Mouse (Mus musculus): ENCODE data around the gene Tff3.

Tff3 gene

GRCm38 (mm10) chr17:31119429-31119828 is 10.0 kb downstream of the Tff3 start:
- peak; percentile 94 for DNase-seq

DNA sequence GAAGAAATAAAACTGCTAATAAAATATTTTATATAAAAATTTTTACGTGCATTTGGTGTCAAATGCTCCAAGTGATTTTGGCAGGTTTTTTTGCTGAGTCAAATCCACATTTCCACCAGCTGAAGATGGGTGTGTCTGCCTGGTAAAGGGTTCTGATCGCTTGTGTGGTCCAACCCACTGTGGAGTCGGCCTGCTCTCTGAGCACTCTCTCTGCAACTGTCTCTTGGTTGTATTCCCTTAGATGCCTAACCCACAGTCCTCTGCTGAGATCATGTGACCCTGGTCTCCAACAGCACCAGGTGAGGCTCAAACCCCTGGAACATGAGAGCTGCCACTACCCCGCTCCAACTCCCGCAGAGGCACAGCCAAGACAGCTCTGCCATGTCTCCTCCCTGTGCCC is 11.5 kb downstream of the Tff3 start:
- DNase-seq: no peak

- DNase-seq: no peak
Measured at GRCm38 (mm10) chr17:31116063-31116462, 13.4 kb downstream of the Tff3 start.

DNA sequence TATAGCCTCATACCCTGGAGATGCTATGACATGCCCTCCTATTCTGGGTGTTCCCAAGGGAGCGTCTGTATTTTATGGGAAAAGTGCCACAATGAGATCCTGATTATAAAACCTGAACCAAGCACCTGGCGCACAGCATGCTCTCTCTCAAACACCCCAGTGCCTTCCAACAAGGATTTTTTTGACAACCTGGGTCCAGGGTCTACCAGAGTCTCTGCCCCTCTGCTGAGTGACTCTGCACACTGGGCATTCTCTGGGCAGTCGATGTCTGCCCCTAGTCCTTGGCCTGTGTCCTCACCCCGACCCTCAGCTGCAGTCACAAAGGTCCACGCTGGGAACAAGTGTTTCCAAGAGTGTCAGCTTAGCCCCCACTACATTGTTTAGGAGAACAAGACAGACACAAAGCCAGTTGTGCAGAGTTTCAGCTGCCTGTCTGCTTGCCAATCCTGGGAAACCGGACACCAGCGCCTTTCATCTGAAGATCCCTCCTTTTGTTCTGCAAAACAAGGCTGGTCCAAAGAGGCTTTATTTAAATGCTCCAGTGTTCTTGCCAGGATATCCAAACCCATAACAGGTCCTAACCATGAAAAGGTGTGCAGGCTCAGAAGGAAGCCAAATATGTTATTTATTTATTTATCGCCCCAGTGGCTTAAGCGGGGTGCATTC is 16.1 kb downstream of the Tff3 start:
- DNase-seq: no peak

- DNase-seq: no peak
Measured at GRCm38 (mm10) chr17:31108388-31108787, 21.1 kb downstream of the Tff3 start.

DNA sequence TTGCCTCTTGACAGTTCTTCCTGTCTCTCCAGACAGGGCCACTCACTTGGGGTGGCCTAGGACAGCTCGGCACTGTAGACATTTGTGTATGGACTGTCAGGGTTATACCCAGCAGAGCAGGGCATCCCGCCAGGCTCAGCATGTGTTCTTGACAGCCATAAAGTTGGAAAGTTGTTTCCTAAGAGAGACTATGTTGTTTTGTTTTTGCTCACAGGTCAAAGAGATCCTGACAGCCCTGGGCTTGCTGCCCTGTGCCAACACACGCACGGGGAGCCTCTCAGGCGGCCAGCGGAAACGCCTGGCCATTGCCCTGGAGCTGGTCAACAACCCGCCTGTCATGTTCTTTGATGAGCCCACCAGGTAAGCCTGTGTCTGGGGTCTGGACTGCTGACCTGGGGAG is 25.6 kb downstream of the Tff3 start:
- DNase-seq: no peak

- DNase-seq: no peak
Measured at GRCm38 (mm10) chr17:31103007-31103570, 26.4 kb downstream of the Tff3 start.

- DNase-seq: no peak
Measured at GRCm38 (mm10) chr17:31098788-31099187, 30.7 kb downstream of the Tff3 start.

GRCm38 (mm10) chr17:31096893-31097292 is 32.6 kb downstream of the Tff3 start:
- no peak for DNase-seq

DNA sequence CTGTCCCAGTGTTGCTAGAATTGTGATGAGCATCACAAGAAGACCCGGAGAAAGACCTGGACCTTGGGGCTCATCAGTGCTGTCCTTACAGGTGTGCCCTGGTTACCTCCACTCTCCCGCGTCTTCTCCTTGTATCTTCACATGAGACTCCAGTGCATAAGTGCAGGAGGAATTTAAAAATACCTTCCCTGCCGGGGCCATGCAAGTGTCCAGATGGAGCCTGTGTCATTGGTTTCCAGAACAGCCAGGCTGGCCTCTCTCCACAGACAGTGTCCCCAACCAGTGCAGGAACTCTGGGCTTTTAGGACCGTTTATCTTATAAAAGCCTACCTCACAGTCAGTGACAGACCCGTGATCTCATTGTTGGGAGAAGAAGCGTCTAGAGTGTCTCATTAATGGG is 33.9 kb downstream of the Tff3 start:
- DNase-seq: no peak

GRCm38 (mm10) chr17:31094781-31095180 is 34.7 kb downstream of the Tff3 start:
- no peak for DNase-seq

DNA sequence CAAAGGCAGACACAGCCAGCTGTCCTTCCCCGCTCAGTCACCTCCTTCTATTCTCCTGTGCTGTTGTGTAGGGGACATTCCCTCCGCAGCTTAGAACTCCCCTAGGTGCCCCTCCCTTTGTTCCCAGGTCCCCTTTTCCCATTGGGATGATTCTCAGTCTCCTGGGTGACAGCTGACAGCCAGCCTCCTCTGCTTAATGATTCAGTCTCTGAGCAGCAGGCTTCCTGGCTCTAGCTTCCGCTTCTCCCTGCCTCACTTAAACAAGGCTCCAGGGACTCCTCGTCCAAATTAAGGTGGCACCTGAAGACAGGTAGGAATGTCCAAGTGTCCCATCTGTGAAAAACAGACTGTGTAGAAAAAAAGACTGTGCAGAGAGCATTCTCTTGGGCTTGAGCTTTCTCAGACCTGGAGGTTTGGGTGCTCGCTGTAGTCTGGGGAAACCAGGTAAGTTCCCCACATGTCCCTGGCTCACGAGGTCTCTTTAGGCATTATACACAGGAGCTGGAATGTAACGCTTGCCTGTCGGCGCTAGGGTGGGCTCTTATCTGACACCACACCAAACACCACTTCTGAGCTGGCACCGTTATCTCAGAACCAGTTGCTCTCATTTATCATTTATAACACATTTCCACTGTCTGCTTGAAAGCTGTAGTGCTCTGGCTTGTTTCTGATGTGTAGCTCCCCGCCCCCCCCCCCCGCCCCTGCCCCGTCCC is 38.3 kb downstream of the Tff3 start:
- no peak for DNase-seq

DNA sequence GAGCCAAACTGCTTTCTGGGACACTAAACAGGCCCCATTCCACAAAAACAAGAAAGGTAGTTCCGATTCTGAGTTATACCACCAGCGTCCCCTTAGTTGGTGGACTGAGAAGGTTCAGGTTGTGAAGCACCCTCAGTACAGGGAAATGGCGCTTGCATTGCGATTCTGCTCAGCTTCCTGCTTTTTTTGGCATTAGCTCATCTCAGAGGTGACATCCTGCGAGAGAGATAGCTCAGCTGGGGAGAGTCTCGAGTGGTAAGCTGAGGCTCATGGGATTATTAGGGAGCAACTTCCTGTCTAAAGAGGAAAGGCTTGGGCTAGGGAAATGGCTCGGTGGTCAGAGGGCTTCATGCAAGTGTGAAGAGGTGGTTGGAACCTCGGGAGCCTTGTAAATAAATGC is 39.6 kb downstream of the Tff3 start:
- no peak for DNase-seq

DNA sequence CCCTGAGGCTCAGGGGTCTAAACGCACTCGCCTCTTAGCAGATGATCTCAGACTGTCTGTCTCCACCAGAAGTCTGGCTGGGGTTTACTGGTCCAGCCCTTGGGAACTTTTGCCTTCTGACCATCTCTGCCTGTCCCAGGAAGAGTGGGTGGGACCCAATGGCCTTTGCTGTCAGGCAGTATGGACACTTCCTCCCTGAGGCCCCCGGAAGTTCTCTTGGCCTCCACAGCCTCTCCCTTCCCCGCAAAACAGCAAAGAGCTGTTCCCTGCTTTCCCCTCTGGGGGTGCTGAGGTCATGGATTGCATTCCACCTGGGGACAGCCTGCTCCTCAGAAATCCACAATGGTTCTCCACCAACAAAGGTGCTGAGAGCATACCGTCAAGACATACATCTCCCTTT is 40.7 kb downstream of the Tff3 start:
- no peak for DNase-seq

- DNase-seq: no peak
Measured at GRCm38 (mm10) chr17:31086196-31086595, 43.2 kb downstream of the Tff3 start.

GRCm38 (mm10) chr17:31085519-31085918 is 43.9 kb downstream of the Tff3 start:
- no peak for DNase-seq

DNA sequence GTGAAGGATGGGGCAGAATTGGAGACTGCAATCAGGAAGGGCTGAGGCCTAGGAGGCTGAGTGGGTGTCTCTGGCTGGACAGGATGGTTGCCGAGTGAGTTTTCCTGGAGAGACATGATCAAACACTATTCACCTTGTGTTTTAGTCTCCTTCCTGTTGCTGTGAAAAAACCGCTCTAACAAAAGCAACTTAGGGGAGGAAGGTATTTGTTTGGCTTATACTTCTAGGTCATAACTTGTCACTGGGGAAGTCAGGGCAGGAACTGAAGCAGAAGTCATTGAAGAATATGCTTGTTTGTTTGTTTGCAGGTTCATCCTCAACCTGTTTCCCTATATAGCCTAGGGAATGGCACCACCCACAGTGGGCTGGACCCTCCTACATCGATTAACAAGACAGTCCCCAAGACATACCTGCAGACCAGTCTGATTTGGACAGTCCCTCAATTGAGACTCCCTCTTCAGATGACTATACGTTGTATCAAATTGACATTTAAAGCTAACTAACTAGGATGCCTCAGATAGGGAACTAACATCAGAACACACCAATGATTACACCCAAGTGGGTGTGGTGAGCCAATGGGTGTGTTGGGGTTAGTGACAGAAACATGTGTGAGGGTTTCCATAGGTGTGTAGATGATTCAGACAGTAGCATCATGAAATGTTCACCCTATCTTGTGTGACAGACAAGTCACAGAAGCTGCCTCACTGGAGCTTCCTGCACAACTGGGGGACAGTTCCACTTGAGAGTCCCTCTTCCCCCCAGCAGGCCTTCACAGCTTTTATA is 47.0 kb downstream of the Tff3 start:
- DNase-seq: no peak

- DNase-seq: no peak
Measured at GRCm38 (mm10) chr17:31079078-31079840, 50.2 kb downstream of the Tff3 start.

DNA sequence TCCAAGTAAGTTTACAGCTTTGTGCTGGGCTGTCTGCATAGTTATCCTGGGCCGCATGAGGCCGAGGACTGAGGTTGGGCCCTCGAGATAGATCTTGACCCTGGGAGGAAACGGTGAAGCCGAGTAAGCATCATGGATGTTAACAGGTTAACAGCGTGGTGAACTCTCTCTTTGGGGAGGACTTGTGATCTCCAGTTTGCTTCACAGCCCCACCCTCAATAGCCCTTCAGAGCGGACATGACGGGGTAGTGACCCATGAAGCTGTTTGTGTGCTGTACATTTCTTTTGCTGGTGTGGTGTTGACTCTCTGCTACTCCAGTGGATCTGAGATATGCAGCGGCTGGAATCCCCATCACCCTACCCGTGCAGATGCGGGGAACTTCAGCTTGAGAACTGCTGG is 50.9 kb downstream of the Tff3 start:
- DNase-seq: no peak

- DNase-seq: peak; percentile 54
Measured at GRCm38 (mm10) chr17:31077561-31077960, 51.9 kb downstream of the Tff3 start.

GRCm38 (mm10) chr17:31075471-31075870 is 54.0 kb downstream of the Tff3 start:
- no peak for DNase-seq
